ENCODE assay signal across 8 mouse cellular contexts in the genomic region with DNA sequence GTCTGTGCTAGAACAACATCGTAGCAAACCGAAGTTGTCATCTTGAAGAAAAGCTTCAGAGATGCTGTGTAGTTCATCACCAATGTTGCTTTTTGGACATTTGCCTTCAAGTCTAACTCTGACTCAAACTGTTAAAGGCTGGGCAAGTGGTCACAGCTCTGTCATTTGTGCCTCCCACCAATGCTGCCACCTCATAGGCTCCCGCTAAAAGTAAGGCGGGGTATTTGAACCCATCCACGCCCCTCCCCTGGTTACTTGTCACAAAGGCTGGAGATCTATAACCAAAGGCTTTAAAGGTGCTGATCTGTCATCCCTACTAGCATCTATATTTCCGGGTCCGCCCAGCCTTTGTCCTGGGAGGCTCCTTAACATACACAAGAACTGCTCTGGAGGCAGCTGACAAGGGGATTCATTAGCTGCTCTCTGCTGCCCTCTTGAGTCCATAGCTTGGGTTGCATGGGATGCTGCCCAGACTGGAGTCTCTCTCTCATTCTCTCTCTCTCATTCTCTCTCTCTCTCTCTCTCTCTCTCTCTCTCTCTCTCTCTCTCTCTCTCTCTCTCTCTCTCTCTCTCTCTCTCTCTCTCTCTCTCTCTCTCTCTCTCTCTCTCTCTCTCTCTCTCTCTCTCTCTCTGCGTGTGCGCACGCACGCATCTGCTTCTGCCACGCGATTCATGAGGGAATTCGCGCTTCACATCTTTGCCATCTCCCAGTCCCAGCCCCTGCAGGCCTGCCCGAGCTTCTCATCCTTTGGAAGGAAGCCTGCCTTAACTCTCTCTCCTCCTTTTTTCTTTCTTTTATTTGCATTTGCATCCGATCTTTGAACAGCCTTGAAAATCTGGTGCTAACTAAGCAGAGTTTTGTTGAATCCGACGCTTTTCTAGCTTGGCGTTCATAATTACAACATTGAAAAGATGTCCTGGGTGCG. TPM values are rescaled to one million over a fixed set of nuclear protein-coding genes. Genes with fewer than 3 reads are reported as not detected.
DNase-seq lines count a peak whose midpoint lies in the region; ATAC-seq and TF ChIP-seq lines count a peak whose summit lies in the region.

No protein-coding gene starts in this region.

- peak; percentile 27; the same call in 1 of the 2 replicates for TF ChIP-seq CTCF in bone marrow macrophage, adult 2 months (IDR thresholded peaks at IDR 0.05; ENCODE audit: low read depth, low read length)
- TF ChIP-seq CTCF in embryonic fibroblast, embryonic 13.5 days (IDR thresholded peaks at IDR 0.05; ENCODE audit: borderline replicate concordance, insufficient read depth, low read length), result peak; percentile 73; the same call in 1 of the 2 replicates
- TF ChIP-seq CTCF in kidney, postnatal 0 days (IDR thresholded peaks at IDR 0.05; ENCODE audit: low read depth), result peak; percentile 79

- peak; percentile 63 for DNase-seq in CD4-positive helper T cell, adult 2 months (ENCODE audit: low read depth, low spot score)
- peak; percentile 89 for DNase-seq in kidney, postnatal 0 days (ENCODE audit: low spot score)
- peak; percentile 78 for DNase-seq in liver, embryonic 11.5 days (ENCODE audit: low spot score)
- peak; percentile 91 for DNase-seq in neural tube, embryonic 11.5 days (ENCODE audit: low spot score)

- H3K27ac ChIP-seq in bone marrow macrophage, adult 2 months (ENCODE audit: insufficient read depth, low read depth, low read length), result no peak overlapping the region
- H3K27ac ChIP-seq in embryonic fibroblast, embryonic 13.5 days (ENCODE audit: insufficient read depth, low read length), result no peak overlapping the region
- H3K27ac ChIP-seq in heart, embryonic 12.5 days (ENCODE audit: poor library complexity, severe bottlenecking), result no peak overlapping the region
- no peak overlapping the region for H3K27ac ChIP-seq in kidney, postnatal 0 days
- H3K27ac ChIP-seq in liver, embryonic 11.5 days (ENCODE audit: low read depth, low read length), result no peak overlapping the region
- no peak overlapping the region for H3K27ac ChIP-seq in neural tube, embryonic 11.5 days (ENCODE audit: low read depth, low read length)
- H3K27ac ChIP-seq in stomach, embryonic 16.5 days (ENCODE audit: low read length), result 0 out of 2 replicates have a peak overlapping the region, but pooled peaks have one; percentile 21

- WGBS in heart, embryonic 12.5 days, result 53% methylated on average over 21 of the region's 21 CpGs
- WGBS in kidney, postnatal 0 days, result 51% methylated on average over 21 of the region's 21 CpGs
- 50% methylated on average over 20 of the region's 21 CpGs for WGBS in liver, embryonic 11.5 days
- WGBS in neural tube, embryonic 11.5 days, result 61% methylated on average over 21 of the region's 21 CpGs
- 45% methylated on average over 21 of the region's 21 CpGs for WGBS in stomach, embryonic 16.5 days

- no peak overlapping the region for H3K4me3 ChIP-seq in bone marrow macrophage, adult 2 months (ENCODE audit: insufficient read depth, low read length)
- no peak overlapping the region for H3K4me3 ChIP-seq in embryonic fibroblast, embryonic 13.5 days (ENCODE audit: insufficient read depth, low read length)
- no peak overlapping the region for H3K4me3 ChIP-seq in heart, embryonic 12.5 days
- no peak overlapping the region for H3K4me3 ChIP-seq in kidney, postnatal 0 days (replicated peaks; ENCODE audit: low read depth, low read length)
- no peak overlapping the region for H3K4me3 ChIP-seq in liver, embryonic 11.5 days (ENCODE audit: low read depth, low read length)
- no peak overlapping the region for H3K4me3 ChIP-seq in neural tube, embryonic 11.5 days (ENCODE audit: low read depth, low read length)
- no peak overlapping the region for H3K4me3 ChIP-seq in stomach, embryonic 16.5 days (replicated peaks; ENCODE audit: low read length)

- H3K9me3 ChIP-seq in heart, embryonic 12.5 days (replicated peaks), result peaks cover 6% of the 10 kb centered on the region; the same call in 1 of the 2 replicates
- H3K9me3 ChIP-seq in kidney, postnatal 0 days (replicated peaks; ENCODE audit: low read length), result no peaks in the 10 kb centered on the region
- no peaks in the 10 kb centered on the region for H3K9me3 ChIP-seq in liver, embryonic 11.5 days (ENCODE audit: control insufficient read depth, low read length)
- no peaks in the 10 kb centered on the region for H3K9me3 ChIP-seq in neural tube, embryonic 11.5 days (ENCODE audit: control insufficient read depth, low read length)
- no peaks in the 10 kb centered on the region for H3K9me3 ChIP-seq in stomach, embryonic 16.5 days (replicated peaks; ENCODE audit: control insufficient read depth, low read length)

- H3K9ac ChIP-seq in heart, embryonic 12.5 days, result no peak overlapping the region
- no peak overlapping the region for H3K9ac ChIP-seq in kidney, postnatal 0 days (ENCODE audit: low read depth, low read length)
- H3K9ac ChIP-seq in liver, embryonic 11.5 days (ENCODE audit: low read depth, low read length), result no peak overlapping the region
- no peak overlapping the region for H3K9ac ChIP-seq in neural tube, embryonic 11.5 days (ENCODE audit: low read length)
- H3K9ac ChIP-seq in stomach, embryonic 16.5 days (ENCODE audit: low read length), result no peak overlapping the region

- TF ChIP-seq POLR2A in bone marrow macrophage, adult 2 months (IDR thresholded peaks at IDR 0.05; ENCODE audit: borderline replicate concordance, low read depth, low read length), result no peak
- TF ChIP-seq POLR2A in embryonic fibroblast, embryonic 13.5 days (IDR thresholded peaks at IDR 0.05; ENCODE audit: low read depth, low read length), result no peak

- no peaks in the 10 kb centered on the region for H3K36me3 ChIP-seq in heart, embryonic 12.5 days
- H3K36me3 ChIP-seq in kidney, postnatal 0 days (ENCODE audit: insufficient read depth, low read length), result no peaks in the 10 kb centered on the region
- H3K36me3 ChIP-seq in liver, embryonic 11.5 days (ENCODE audit: control insufficient read depth, insufficient read depth, low read length), result no peaks in the 10 kb centered on the region
- no peaks in the 10 kb centered on the region for H3K36me3 ChIP-seq in neural tube, embryonic 11.5 days (ENCODE audit: control insufficient read depth, insufficient read depth, low read length)
- no peaks in the 10 kb centered on the region for H3K36me3 ChIP-seq in stomach, embryonic 16.5 days (ENCODE audit: control insufficient read depth, insufficient read depth, low read length)

- peak overlapping the region; percentile 56 for H3K4me2 ChIP-seq in heart, embryonic 12.5 days
- H3K4me2 ChIP-seq in kidney, postnatal 0 days (ENCODE audit: low read length), result peak overlapping the region; percentile 30
- peak overlapping the region; percentile 4; the same call in 1 of the 2 replicates for H3K4me2 ChIP-seq in liver, embryonic 11.5 days
- 0 out of 2 replicates have a peak overlapping the region, but pooled peaks have one; percentile 8 for H3K4me2 ChIP-seq in neural tube, embryonic 11.5 days (ENCODE audit: low read depth)
- peak overlapping the region; percentile 37; the same call in 1 of the 2 replicates for H3K4me2 ChIP-seq in stomach, embryonic 16.5 days (ENCODE audit: low read depth, low read length)

- 0 out of 2 replicates have a peak, but pooled peaks have one; percentile 66 for ATAC-seq in heart, embryonic 12.5 days (ENCODE audit: insufficient number of reproducible peaks, low FRiP score)
- peak; percentile 77 for ATAC-seq in kidney, postnatal 0 days (replicated peaks; ENCODE audit: low FRiP score, low read depth)
- ATAC-seq in liver, embryonic 11.5 days (replicated peaks; ENCODE audit: low FRiP score), result peak; percentile 73
- ATAC-seq in neural tube, embryonic 11.5 days (ENCODE audit: insufficient read depth, low FRiP score, low TSS enrichment), result peak; percentile 81
- ATAC-seq in stomach, embryonic 16.5 days (ENCODE audit: insufficient read depth, low FRiP score), result peak; percentile 88

- H3K27me3 ChIP-seq in heart, embryonic 12.5 days (replicated peaks), result no peaks in the 10 kb centered on the region
- H3K27me3 ChIP-seq in kidney, postnatal 0 days (ENCODE audit: insufficient read depth, low read length), result no peaks in the 10 kb centered on the region
- H3K27me3 ChIP-seq in liver, embryonic 11.5 days (replicated peaks; ENCODE audit: control insufficient read depth, insufficient read depth, low read length), result no peaks in the 10 kb centered on the region; the same call in 1 of the 2 replicates
- H3K27me3 ChIP-seq in neural tube, embryonic 11.5 days (ENCODE audit: control insufficient read depth, insufficient read depth, low read length), result no peaks in the 10 kb centered on the region
- no peaks in the 10 kb centered on the region for H3K27me3 ChIP-seq in stomach, embryonic 16.5 days (ENCODE audit: control insufficient read depth, insufficient read depth, low read length)

- H3K4me1 ChIP-seq in bone marrow macrophage, adult 2 months (ENCODE audit: control insufficient read depth, insufficient read depth, low read length), result no peaks in the 10 kb centered on the region
- H3K4me1 ChIP-seq in embryonic fibroblast, embryonic 13.5 days (ENCODE audit: control insufficient read depth, insufficient read depth, low read length), result no peaks in the 10 kb centered on the region
- H3K4me1 ChIP-seq in heart, embryonic 12.5 days (replicated peaks), result no peaks in the 10 kb centered on the region
- H3K4me1 ChIP-seq in kidney, postnatal 0 days (replicated peaks; ENCODE audit: insufficient read depth, low read length), result no peaks in the 10 kb centered on the region
- no peaks in the 10 kb centered on the region for H3K4me1 ChIP-seq in liver, embryonic 11.5 days (replicated peaks; ENCODE audit: control insufficient read depth, insufficient read depth, low read length)
- no peaks in the 10 kb centered on the region for H3K4me1 ChIP-seq in neural tube, embryonic 11.5 days (ENCODE audit: control insufficient read depth, insufficient read depth, low read length)
- 0 out of 2 replicates have a peak, but pooled peaks cover 3% of the 10 kb centered on the region for H3K4me1 ChIP-seq in stomach, embryonic 16.5 days (ENCODE audit: control insufficient read depth, insufficient read depth, low read length)

RNA-seq across cellular contexts. Expression of gene Btf3, which starts 17.7 kb away (rescaled TPM):
- polyA plus RNA-seq in bone marrow macrophage, adult 2 months (2012; ENCODE audit: insufficient read depth, insufficient read length, missing spikeins), result 440 and 511 TPM in 2 replicates
- polyA plus RNA-seq in embryonic fibroblast, embryonic 13.5 days (2011; ENCODE audit: insufficient read length, low read depth, missing spikeins), result 715 and 807 TPM in 2 replicates
- 474 and 476 TPM in 2 replicates for polyA plus RNA-seq in heart, embryonic 12.5 days (2016; fragmentation: Nextera tagmentation; extraction: Ambion mirVana)
- 766 and 788 TPM in 2 replicates for polyA plus RNA-seq in kidney, postnatal 0 days (2015; fragmentation: Nextera tagmentation; extraction: Ambion mirVana)
- polyA plus RNA-seq in liver, embryonic 11.5 days (2014; fragmentation: Nextera tagmentation; extraction: Ambion mirVana), result 879 and 893 TPM in 2 replicates
- 738 and 767 TPM in 2 replicates for polyA plus RNA-seq in neural tube, embryonic 11.5 days (2014; fragmentation: Nextera tagmentation; extraction: Ambion mirVana)
- polyA plus RNA-seq in stomach, embryonic 16.5 days (2015; fragmentation: Nextera tagmentation; extraction: Ambion mirVana), result 531 and 636 TPM in 2 replicates

RNA-seq across cellular contexts. Expression of gene Gm21976, which starts 19.4 kb away (rescaled TPM):
- not detected in 2 replicates for polyA plus RNA-seq in bone marrow macrophage, adult 2 months (2012; ENCODE audit: insufficient read depth, insufficient read length, missing spikeins)
- not detected in 2 replicates for polyA plus RNA-seq in embryonic fibroblast, embryonic 13.5 days (2011; ENCODE audit: insufficient read length, low read depth, missing spikeins)
- not detected in 2 replicates for polyA plus RNA-seq in heart, embryonic 12.5 days (2016; fragmentation: Nextera tagmentation; extraction: Ambion mirVana)
- polyA plus RNA-seq in kidney, postnatal 0 days (2015; fragmentation: Nextera tagmentation; extraction: Ambion mirVana), result not detected in 2 replicates
- polyA plus RNA-seq in liver, embryonic 11.5 days (2014; fragmentation: Nextera tagmentation; extraction: Ambion mirVana), result not detected in 2 replicates
- not detected in 2 replicates for polyA plus RNA-seq in neural tube, embryonic 11.5 days (2014; fragmentation: Nextera tagmentation; extraction: Ambion mirVana)
- not detected in 2 replicates for polyA plus RNA-seq in stomach, embryonic 16.5 days (2015; fragmentation: Nextera tagmentation; extraction: Ambion mirVana)

RNA-seq across cellular contexts. Expression of gene Ankra2, which starts 36.2 kb away (rescaled TPM):
- polyA plus RNA-seq in bone marrow macrophage, adult 2 months (2012; ENCODE audit: insufficient read depth, insufficient read length, missing spikeins), result 26.5 and 28.3 TPM in 2 replicates
- polyA plus RNA-seq in embryonic fibroblast, embryonic 13.5 days (2011; ENCODE audit: insufficient read length, low read depth, missing spikeins), result 22.7 and 29.5 TPM in 2 replicates
- 16.1 and 18.5 TPM in 2 replicates for polyA plus RNA-seq in heart, embryonic 12.5 days (2016; fragmentation: Nextera tagmentation; extraction: Ambion mirVana)
- polyA plus RNA-seq in kidney, postnatal 0 days (2015; fragmentation: Nextera tagmentation; extraction: Ambion mirVana), result 22.6 and 23.6 TPM in 2 replicates
- 19.4 and 20.2 TPM in 2 replicates for polyA plus RNA-seq in liver, embryonic 11.5 days (2014; fragmentation: Nextera tagmentation; extraction: Ambion mirVana)
- 35.7 and 36.5 TPM in 2 replicates for polyA plus RNA-seq in neural tube, embryonic 11.5 days (2014; fragmentation: Nextera tagmentation; extraction: Ambion mirVana)
- 17.8 and 20.6 TPM in 2 replicates for polyA plus RNA-seq in stomach, embryonic 16.5 days (2015; fragmentation: Nextera tagmentation; extraction: Ambion mirVana)

RNA-seq across cellular contexts. Expression of gene Utp15, which starts 36.3 kb away (rescaled TPM):
- polyA plus RNA-seq in bone marrow macrophage, adult 2 months (2012; ENCODE audit: insufficient read depth, insufficient read length, missing spikeins), result 10.0 and 14.6 TPM in 2 replicates
- polyA plus RNA-seq in embryonic fibroblast, embryonic 13.5 days (2011; ENCODE audit: insufficient read length, low read depth, missing spikeins), result 16.7 and 18.8 TPM in 2 replicates
- 19.2 and 19.7 TPM in 2 replicates for polyA plus RNA-seq in heart, embryonic 12.5 days (2016; fragmentation: Nextera tagmentation; extraction: Ambion mirVana)
- polyA plus RNA-seq in kidney, postnatal 0 days (2015; fragmentation: Nextera tagmentation; extraction: Ambion mirVana), result 19.9 and 21.5 TPM in 2 replicates
- 46.1 and 49.9 TPM in 2 replicates for polyA plus RNA-seq in liver, embryonic 11.5 days (2014; fragmentation: Nextera tagmentation; extraction: Ambion mirVana)
- 43.3 and 44.0 TPM in 2 replicates for polyA plus RNA-seq in neural tube, embryonic 11.5 days (2014; fragmentation: Nextera tagmentation; extraction: Ambion mirVana)
- polyA plus RNA-seq in stomach, embryonic 16.5 days (2015; fragmentation: Nextera tagmentation; extraction: Ambion mirVana), result 27.8 and 30.0 TPM in 2 replicates

RNA-seq across cellular contexts. Expression of gene Foxd1, which starts 54.9 kb away (rescaled TPM):
- polyA plus RNA-seq in bone marrow macrophage, adult 2 months (2012; ENCODE audit: insufficient read depth, insufficient read length, missing spikeins), result not detected in 2 replicates
- 5.9 and 6.3 TPM in 2 replicates for polyA plus RNA-seq in embryonic fibroblast, embryonic 13.5 days (2011; ENCODE audit: insufficient read length, low read depth, missing spikeins)
- polyA plus RNA-seq in heart, embryonic 12.5 days (2016; fragmentation: Nextera tagmentation; extraction: Ambion mirVana), result 0.03 and 0.06 TPM in 2 replicates
- polyA plus RNA-seq in kidney, postnatal 0 days (2015; fragmentation: Nextera tagmentation; extraction: Ambion mirVana), result 2.4 and 3.4 TPM in 2 replicates
- polyA plus RNA-seq in liver, embryonic 11.5 days (2014; fragmentation: Nextera tagmentation; extraction: Ambion mirVana), result 0.05 TPM in 1 of 2 replicates, not detected in the other
- polyA plus RNA-seq in neural tube, embryonic 11.5 days (2014; fragmentation: Nextera tagmentation; extraction: Ambion mirVana), result 5.5 and 7.2 TPM in 2 replicates
- 0.04 TPM in 1 of 2 replicates, not detected in the other for polyA plus RNA-seq in stomach, embryonic 16.5 days (2015; fragmentation: Nextera tagmentation; extraction: Ambion mirVana)

Comparison
In these comparisons a context has a peak if more than half of its experiments do, and no peak if none do; other contexts are left out.
1. CTCF ChIP-seq: peak in every context shown above with its lines; median percentile 79 in kidney, postnatal 0 days; 73 in embryonic fibroblast, embryonic 13.5 days; 27 in bone marrow macrophage, adult 2 months.
2. H3K4me2 ChIP-seq: peak in every context shown above with its lines; median percentile 56 in heart, embryonic 12.5 days; 37 in stomach, embryonic 16.5 days; 30 in kidney, postnatal 0 days; 8 in neural tube, embryonic 11.5 days; 4 in liver, embryonic 11.5 days.